Mouse (Mus musculus): Measurements from ENCODE around the gene Vwde. TPM values are rescaled to one million over a fixed set of nuclear protein-coding genes. Genes with fewer than 3 reads are reported as not detected.

Vwde gene
- polyA plus RNA-seq, 1 experiment from 2014 or later: not detected

DNA sequence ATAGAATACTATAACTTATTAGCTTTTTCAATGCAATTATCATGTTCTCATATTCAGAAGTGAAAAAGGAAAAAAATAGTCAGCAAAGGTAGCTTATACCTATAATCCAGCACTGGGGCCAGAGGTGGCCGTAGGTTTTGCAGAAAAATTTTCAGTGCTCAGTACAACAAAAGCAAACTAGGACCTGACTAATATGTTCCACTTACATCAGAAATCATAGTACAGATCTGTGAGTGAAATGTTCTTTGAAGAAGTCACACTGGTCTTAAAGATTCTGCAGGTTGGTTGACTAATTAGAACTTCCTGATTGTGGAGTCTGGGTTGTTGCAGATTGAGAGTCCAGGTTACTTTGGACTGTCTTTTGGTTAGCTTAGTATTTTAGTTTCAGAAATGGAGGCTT, 87.5 kb downstream of the Vwde start:
- Histone ChIP-seq H3K4me2 (ENCODE audit: low read depth, low read length) (no peak overlapping the region), H3K27me3 (ENCODE audit: insufficient read depth, low read length) (no peaks in the 10 kb centered on the region), H3K9ac (replicated peaks) (no peak overlapping the region), H3K36me3 (replicated peaks; ENCODE audit: insufficient read depth, low read length) (no peaks in the 10 kb centered on the region), H3K4me1 (ENCODE audit: insufficient read depth) (no peaks in the 10 kb centered on the region), H3K27ac (ENCODE audit: low read depth) (no peak overlapping the region), H3K9me3 (ENCODE audit: low read length) (no peaks in the 10 kb centered on the region), H3K4me3 (ENCODE audit: low read depth, low read length) (no peak overlapping the region)
- ATAC-seq (no peak), DNase-seq (no peak)
- TF ChIP-seq CTCF (IDR thresholded peaks at IDR 0.05; ENCODE audit: low read depth): no peak
- TF ChIP-seq EP300 (IDR thresholded peaks at IDR 0.05; ENCODE audit: low read depth): no peak
- WGBS (ENCODE audit: insufficient replicate concordance): 69% methylated on average over 1 of the region's 1 CpGs

DNA sequence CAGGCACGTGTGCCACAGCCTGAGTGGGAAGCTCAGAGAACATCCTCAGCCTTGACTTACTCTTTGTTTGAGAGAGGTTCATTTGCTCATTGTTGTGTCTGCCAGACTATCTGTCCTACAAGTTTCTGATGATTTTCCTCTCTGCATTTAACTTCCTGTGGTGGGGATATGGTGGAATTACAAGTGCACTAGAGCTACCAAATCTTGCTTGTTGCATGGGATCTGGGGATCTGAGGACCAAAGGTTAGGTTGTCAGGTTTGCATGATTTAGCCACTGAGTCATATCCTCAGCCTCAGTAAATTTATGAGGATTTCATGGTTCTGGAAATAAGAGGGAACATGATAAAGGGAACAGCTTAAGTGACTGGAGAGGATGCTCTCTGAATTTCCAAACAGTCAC, 116.1 kb downstream of the Vwde start:
- no peaks in the 10 kb centered on the region for H3K9me3 ChIP-seq (ENCODE audit: low read length)
- no peaks in the 10 kb centered on the region for H3K4me1 ChIP-seq (ENCODE audit: insufficient read depth)
- DNase-seq (no peak), ATAC-seq (no peak)
- H3K27ac ChIP-seq (ENCODE audit: low read depth): no peak overlapping the region
- H3K4me2 ChIP-seq (ENCODE audit: low read depth, low read length): no peak overlapping the region
- TF ChIP-seq CTCF (IDR thresholded peaks at IDR 0.05; ENCODE audit: low read depth): no peak
- TF ChIP-seq EP300 (IDR thresholded peaks at IDR 0.05; ENCODE audit: low read depth): no peak
- no peaks in the 10 kb centered on the region for H3K36me3 ChIP-seq (replicated peaks; ENCODE audit: insufficient read depth, low read length)
- 71% methylated on average over 1 of the region's 1 CpGs for WGBS (ENCODE audit: insufficient replicate concordance)
- no peak overlapping the region for H3K4me3 ChIP-seq (ENCODE audit: low read depth, low read length)
- no peaks in the 10 kb centered on the region for H3K27me3 ChIP-seq (ENCODE audit: insufficient read depth, low read length)
- no peak overlapping the region for H3K9ac ChIP-seq (replicated peaks)

Other genes with a start within 250 kb of the Vwde start
- gene Tmem106b, start 155.2 kb downstream of the Vwde start, polyA plus RNA-seq (2015; fragmentation: Nextera tagmentation; extraction: Ambion mirVana): 32.1 and 39.0 TPM in 2 replicates